Mouse (Mus musculus) 3T3-L1 (cell line): ENCODE results near the gene Gm9745.
"Not testable (repeated sequence)": the region's sequence is repeated elsewhere in the genome, so short reads cannot be mapped to it uniquely, and the experiment has no call there.

Experiments used
- DNase-seq: peaks from one replicate; pipeline ENCODE4 v3.0.0-alpha.2; 2015; ENCODE audit warnings: low read depth, low spot score

Gene Gm9745

DNA sequence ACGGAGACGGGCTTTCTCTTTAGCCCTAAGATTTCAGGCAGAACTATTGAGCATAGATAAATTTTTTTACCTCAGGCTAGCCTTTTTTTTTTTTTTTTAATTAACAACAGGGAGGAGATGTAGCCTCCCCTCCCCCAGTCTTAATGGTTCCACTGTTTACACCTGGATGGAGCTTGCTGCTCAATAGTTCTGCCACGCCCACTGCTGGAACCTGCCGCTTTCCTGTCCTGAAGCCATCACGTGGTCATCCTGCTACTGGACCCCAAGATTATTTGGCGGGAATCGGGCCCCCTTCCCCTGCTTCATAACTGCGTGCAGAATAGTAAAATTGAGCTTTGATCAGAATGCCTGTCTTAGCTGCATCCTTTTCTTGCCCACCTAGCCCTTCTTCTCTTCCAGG is 34.1 kb downstream of the Gm9745 start:
- DNase-seq, result not testable (repeated sequence)

DNA sequence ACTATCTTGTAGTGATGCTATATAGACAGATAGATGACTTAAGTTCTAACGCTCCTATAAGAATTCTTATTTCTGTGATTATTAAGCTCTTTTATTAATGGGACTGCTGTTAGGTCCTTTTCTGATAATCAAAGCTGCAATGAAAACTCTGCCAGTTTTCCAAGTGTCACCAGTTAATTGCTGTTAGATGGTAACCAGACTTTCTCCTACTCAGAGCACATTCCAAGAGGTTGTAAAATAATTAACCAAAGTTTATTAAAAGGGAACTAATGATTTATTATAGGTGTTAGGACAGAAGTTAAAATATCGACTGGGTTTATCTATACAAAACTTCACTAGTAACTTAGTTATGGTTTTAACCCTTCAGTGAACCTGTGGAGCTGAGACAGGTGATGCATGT is 42.0 kb downstream of the Gm9745 start:
- DNase-seq, result not testable (repeated sequence)
